Mouse (Mus musculus) v-Abl transformed pro-B cells (cell line): ENCODE measurements around the gene Ccdc83.

ENCODE experiments used
- in situ Hi-C, 2 experiments: fragments of 400-800 bp; cut with MboI; formaldehyde crosslinking; loops; one replicate each; pipeline ENCODE4 v1.15.1; 2025; ENCODE audit not compliant: unreplicated experiment in 2 of 2

Gene Ccdc83

DNA sequence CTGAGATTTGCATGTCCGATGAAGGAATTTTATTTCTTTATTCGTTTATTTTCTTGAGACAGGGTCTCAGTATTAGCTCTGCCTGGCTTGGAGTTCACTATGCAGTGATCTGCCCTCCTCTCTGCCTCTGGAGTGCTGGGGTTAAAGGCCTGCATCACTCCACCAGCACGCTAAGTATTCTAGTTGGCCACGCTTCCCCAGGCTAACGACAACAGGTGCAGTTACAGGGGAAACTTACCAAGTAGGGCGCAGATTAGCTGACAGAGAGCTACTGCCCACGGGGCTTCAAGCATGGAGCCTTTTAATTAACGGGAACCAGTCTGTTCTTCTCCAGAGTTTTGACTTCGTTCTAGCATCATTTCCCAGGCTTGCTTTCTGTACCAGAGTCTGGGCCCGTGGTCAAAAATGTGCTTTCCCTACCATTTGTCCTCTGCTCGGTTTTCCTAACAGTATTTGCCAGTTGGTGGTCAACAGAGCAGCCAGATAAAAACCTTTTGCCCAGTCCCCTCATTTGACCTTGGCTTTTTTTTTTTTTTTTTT, 9.1 kb upstream of the Ccdc83 start:
- in situ Hi-C loops = loop anchor here (5.0 to 25.0 kb wide), 3 partner anchors 220 to 1163 kb away; no protein-coding TSS in a partner anchor

GRCm38 (mm10) chr7:90270141-90270540, 4.6 kb upstream of the Ccdc83 start:
- in situ Hi-C loops = loop anchor here (5.0 to 25.0 kb wide), 3 partner anchors 225 to 1167 kb away; no protein-coding TSS in a partner anchor

DNA sequence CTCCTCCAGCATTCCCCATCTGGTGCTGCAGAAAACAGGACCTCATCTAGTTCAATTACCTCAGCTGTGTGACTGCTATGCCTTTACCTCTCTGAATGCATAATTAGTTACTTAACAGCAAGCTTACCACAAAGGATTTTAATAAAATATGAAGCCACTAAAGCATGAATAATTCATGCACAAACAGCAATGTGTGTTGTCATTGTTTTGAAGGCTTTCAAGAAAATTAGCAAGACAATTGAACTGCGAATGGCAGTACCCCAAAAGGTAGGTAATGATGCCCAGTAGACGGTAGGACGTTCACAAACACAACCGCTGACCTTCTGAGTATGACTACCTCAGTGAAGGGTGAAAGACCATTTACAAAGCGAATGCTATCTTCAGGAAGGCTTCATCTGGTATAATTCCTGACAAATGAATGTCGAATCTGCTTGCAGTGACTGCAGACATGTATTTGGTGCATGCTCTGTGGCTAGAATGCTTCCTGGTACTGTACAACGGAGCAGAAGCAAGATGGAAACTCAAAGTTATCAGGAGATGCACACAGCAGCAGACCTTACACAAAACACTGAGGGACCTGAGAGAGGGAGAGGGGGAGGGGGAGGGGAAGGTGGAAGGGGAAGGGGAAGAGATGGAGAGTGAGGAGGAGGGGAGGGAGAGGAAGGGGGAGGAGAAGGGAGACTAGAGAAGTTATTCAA, 3.5 kb downstream of the Ccdc83 start:
- in situ Hi-C loops = loop anchor here in 1 of 2 experiments (10.0 to 25.0 kb wide), 3 partner anchors 107 to 1175 kb away; no protein-coding TSS in a partner anchor

DNA sequence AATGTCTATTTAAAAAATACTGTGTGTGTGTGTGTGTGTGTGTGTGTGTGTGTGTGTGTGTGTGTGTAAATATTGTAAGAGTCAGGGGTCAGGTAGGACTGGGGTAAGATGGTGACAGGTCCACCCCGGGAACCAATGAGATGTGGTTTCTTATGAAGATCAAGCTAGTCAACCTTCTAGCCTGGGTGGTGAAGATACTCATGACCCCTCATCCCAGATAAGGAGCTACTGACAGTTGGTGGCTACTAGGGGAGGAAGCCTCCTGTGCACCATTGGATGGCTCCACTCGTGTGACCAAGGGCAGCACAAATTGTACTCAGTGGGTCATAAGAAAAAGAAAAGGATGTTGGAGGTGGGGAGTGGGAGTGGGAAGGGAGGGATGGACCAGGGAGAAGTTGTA, 5.7 kb downstream of the Ccdc83 start:
- in situ Hi-C loops = loop anchor here in 1 of 2 experiments (10.0 to 25.0 kb wide), 3 partner anchors 105 to 1177 kb away; no protein-coding TSS in a partner anchor

- in situ Hi-C loops = loop anchor here in 1 of 2 experiments (25.0 kb wide), 1 partner anchor 1179 kb away; no protein-coding TSS in a partner anchor
Measured at GRCm38 (mm10) chr7:90258701-90259100, 6.9 kb downstream of the Ccdc83 start.

DNA sequence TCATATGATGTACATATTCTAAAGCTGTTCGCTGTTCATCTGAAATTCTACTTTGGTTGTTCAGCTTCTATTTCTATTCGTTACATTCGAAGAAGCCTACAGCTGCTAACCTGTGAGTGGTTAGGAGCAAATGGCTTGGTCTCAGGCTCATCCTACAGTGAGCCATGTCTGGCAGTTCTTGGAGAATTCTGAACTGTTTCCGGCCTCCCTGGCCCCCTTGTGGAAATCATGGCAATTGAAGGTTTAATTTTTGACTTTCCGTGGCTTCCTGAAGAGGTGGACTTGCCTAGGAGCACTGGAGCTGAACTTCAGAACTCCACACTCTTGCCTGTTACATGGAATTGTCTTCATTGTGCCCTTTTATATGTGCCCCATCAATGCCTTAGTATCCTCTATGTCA, 12.6 kb downstream of the Ccdc83 start:
- in situ Hi-C loops = loop anchor here in 1 of 2 experiments (25.0 kb wide), 1 partner anchor 1184 kb away; no protein-coding TSS in a partner anchor

GRCm38 (mm10) chr7:90243643-90244042, 21.9 kb downstream of the Ccdc83 start:
- in situ Hi-C loops = loop anchor here (25.0 kb wide), 2 partner anchors 969 to 1194 kb away; no protein-coding TSS in a partner anchor

DNA sequence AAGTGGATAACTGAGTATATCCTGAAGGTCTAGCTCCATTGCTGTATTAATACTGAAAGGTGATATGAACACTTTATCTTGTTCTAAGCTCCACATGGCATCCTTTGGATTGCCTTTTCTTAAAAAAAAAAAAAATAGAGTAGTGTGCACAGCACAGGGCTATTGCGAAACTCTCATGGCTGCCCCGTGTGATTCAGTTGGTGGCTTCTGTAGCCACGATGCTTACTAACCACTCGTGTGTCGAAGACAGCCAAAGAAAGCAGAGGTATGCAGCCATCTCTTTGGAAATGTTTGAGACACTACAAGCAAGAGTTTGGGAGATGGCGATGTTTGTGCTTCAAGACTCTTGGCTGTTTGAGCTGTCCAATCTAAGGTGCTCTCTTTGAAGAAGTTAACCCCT, 22.4 kb downstream of the Ccdc83 start:
- in situ Hi-C loops = loop anchor here (25.0 kb wide), 2 partner anchors 969 to 1194 kb away; no protein-coding TSS in a partner anchor

GRCm38 (mm10) chr7:90236289-90236905, 29.2 kb downstream of the Ccdc83 start:
- in situ Hi-C loops = loop anchor here (25.0 kb wide), 2 partner anchors 976 to 1201 kb away; no protein-coding TSS in a partner anchor

- in situ Hi-C loops = loop anchor here (25.0 kb wide), 2 partner anchors 978 to 1203 kb away; no protein-coding TSS in a partner anchor
Measured at GRCm38 (mm10) chr7:90233921-90234320, 31.7 kb downstream of the Ccdc83 start.

DNA sequence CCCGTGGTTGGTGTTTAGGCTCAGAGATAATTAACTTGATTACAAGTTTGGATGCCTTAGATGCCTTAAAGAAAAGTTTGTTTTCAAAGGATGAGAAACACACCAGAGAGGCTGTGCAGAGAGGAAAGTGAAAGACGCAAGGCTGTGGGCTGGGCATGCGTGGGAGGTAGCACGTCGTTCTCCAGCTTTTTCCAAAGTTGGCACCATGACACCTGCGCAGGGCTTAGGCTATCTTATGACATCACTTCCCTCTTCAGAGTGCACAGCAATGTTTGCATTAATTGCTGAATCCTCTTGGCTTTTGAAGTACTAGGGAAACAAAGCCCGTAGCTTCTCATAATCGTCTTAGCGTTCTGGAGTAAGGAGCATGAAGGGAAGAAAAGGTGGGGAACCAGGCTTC, 34.1 kb downstream of the Ccdc83 start:
- in situ Hi-C loops = loop anchor here (25.0 kb wide), 2 partner anchors 981 to 1206 kb away; no protein-coding TSS in a partner anchor

DNA sequence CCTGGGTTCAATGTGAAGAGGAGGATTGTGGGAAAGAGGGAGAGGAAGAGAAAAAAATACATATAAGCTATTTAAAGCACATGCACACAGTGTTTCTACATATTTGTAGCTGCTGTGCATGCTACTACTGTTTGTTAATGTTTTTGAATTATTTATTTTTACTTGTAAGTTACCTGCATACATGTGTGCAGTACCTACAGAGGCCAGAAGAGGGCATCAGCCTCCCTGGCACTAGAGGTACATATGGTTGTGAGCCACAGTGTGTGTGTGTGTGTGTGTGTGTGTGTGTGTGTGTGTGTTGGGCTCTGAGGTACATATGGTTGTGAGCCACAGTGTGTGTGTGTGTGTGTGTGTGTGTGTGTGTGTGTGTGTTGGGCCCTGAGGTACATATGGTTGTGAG, 36.7 kb downstream of the Ccdc83 start:
- in situ Hi-C loops = loop anchor here (25.0 kb wide), 2 partner anchors 983 to 1208 kb away; no protein-coding TSS in a partner anchor

DNA sequence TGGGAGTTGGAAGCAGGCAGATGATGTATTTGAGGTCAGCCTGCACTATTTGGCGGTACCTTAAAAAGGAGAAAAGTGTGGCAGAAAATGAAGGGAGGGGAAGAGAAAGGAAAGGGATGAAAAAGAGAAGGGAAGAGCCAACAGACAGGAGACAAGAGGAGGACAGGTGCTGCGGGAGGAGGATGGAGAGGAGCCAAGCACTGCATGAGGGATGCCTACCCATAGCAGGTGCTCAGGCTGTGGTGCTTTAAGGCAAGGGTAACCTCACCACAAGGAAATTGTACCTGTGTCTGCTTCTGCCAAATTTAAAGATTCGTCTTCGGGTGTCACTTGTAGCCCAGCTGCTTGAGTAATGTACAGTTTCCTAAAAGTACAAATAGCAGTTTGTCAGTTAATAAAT, 37.5 kb downstream of the Ccdc83 start:
- in situ Hi-C loops = loop anchor here (25.0 kb wide), 2 partner anchors 984 to 1209 kb away; no protein-coding TSS in a partner anchor

DNA sequence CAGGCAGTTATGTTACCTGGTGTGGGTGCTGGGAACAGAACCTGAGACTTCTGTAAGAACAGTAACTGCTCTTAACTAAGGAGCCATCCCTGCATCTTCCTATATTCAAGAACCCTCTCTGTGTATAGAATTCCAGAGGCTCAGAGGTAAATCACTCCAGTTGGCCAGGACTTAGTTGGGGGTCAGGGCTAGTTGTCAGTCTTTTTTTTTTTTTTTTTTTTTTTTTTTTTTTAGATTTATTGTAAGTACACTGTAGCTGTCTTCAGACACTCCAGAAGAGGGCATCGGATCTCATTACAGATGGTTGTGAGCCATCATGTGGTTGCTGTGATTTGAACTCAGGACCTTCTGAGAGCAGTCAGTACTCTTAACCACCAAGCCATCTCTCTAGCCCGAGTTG, 44.1 kb downstream of the Ccdc83 start:
- in situ Hi-C loops = no loop called here

DNA sequence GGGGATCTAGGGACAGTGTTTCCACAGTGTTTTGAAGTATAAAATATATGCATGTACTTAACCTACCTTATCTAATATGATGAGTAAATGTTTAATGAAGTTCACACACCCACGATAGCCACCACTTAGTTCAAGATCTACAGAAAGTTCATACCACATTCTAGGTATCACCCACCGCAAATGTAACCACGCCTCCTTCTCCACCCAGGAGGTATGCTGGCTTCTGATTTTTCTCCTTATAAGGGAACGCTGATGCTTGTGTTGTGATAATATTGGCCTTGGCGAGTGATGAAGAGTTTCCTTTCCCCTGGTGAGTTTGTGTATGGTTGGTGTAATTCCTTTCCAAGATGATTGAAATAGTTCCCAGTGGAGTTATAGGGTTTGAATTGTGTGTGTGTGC, 47.5 kb downstream of the Ccdc83 start:
- in situ Hi-C loops = no loop called here

- in situ Hi-C loops = no loop called here
Measured at GRCm38 (mm10) chr7:90216511-90216910, 49.1 kb downstream of the Ccdc83 start.

DNA sequence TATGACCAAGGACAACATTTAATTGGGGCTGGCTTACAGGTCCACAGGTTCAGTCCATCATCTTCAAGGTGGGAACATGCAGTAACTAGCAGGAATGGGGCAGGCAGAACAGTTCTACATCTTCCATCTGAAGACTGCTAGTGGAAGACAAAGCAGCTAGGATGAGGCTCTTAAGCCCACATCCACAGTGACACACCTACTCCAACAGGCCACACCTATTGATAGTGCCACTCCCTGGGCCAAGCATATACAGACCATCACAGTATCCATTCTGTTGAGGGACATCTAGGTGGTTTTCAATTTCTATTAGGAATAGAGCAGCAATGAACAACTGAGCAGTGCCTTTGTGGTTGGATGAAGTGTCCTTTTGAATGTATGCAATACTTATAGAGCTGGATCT, 54.6 kb downstream of the Ccdc83 start:
- in situ Hi-C loops = no loop called here

DNA sequence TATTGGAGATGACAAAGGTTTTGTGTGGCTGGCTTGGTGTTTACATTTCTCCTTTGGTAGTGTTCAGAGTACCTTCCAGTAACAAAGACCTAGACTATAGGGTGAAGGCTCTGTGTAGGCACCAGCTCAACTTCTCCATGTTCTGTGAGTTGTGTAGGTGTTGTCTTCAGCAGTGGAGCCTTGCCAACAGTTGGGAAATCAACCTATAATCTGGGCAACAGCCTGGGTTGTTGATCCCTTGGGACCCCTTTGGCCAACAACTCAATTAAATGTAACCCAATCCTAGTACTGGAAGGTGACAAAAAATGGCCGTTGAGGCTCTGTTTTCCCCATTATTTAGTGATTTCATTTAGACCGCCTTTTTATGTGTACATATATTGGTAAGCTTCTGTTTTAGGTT, 55.5 kb downstream of the Ccdc83 start:
- in situ Hi-C loops = no loop called here

DNA sequence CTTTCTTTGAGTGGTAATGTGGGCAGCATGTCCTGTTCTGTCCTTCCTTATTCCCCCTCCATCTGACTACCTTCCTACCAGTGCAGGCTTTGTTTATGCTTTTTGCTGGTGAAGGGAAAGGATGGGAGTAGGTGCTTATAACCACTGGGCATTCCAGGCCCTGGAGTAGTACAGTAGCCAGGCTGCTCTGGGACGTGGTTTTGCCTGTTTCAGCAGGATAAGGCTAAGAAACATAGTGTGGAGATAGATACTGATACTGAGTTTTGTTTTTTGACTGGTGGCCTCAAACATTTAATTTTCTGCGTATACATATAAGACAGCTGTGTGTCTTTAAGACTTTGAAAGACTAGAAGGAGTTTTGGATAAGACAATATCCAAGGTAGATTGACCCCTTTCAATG, 61.7 kb downstream of the Ccdc83 start:
- in situ Hi-C loops = no loop called here

- in situ Hi-C loops = no loop called here
Measured at GRCm38 (mm10) chr7:90201877-90202465, 63.6 kb downstream of the Ccdc83 start.

GRCm38 (mm10) chr7:90200251-90200650, 65.3 kb downstream of the Ccdc83 start:
- in situ Hi-C loops = no loop called here
